Mouse (Mus musculus) E14TG2a.4 (cell line): ENCODE measurements around the gene BC051665.

Experiments
- CTCF ChIP-seq: conservative IDR thresholded peaks from 2 replicates; pipeline ENCODE4 v1.5.1; 2014; ENCODE audit warnings: low read length
- NANOG ChIP-seq: IDR thresholded peaks from 2 replicates; pipeline ENCODE4 v1.6.1; 2014; ENCODE audit warnings: borderline replicate concordance, low read length, mixed read lengths
- POU5F1 ChIP-seq: IDR thresholded peaks from 2 replicates; pipeline ENCODE4 v1.6.1; 2014; ENCODE audit warnings: low read length, borderline replicate concordance

DNA sequence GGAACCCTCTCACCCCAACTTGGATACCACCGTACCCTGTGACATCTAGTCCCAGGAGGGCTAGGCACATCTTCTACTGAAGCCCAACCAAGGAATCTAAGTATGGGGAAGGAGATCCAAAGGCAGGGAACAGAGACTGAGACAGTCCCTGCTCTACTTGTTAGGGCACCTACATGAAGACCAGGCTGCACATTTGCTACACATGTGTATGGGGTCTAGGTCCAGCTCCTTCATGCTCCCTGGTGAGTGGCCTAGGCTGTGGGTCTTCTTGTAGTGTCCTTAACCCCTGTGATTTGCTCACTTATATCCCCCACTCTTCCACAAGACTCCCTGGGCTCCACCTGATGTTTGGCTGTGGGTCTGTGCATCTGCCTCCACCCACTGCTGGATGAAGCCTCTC, 3.3 kb upstream of the BC051665 start:
- TF ChIP-seq CTCF (no peak), POU5F1 (no peak), NANOG (no peak)
